Mouse (Mus musculus) gastrocnemius, adult 8-10 months (tissue): ENCODE measurements around the gene Gm10490. TPM values are rescaled to one million over a fixed set of nuclear protein-coding genes. Genes with fewer than 3 reads are reported as not detected.

ENCODE experiments used
- DNase-seq, 2 experiments: peaks; one replicate each; pipeline ENCODE4 v3.0.0; 2022; ENCODE audit warnings: low spot score in 2 of 2
- total RNA-seq, 4 experiments: library from RNA; stranded (reverse); gene quantifications; 2 replicates each; pipeline ENCODE4 v1.2.4; 2022

Gm10490 gene
- total RNA-seq, 4 experiments from 2014 or later = 0.87 to 1.5 TPM; not detected in 2

DNA sequence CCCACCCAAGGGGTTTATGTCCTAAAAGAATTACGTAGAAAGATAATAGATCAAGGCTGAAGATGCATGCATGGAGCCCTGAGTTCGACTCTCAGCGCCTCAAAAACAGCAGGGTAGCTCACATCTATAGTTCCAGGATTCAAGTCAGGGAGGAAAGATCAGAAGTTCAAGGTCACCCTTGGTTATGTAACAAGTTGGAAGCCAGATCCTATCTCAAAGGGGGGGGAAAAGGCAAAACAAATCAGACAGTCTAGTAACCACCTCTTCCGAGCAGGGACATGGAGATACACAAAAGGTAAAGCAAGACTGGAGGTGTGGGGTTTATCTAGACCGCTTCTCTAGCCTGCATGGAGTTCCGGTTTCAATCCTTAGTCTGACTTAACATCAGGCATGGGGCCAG lies 16.9 kb downstream of the Gm10490 start:
- no peak for DNase-seq

DNA sequence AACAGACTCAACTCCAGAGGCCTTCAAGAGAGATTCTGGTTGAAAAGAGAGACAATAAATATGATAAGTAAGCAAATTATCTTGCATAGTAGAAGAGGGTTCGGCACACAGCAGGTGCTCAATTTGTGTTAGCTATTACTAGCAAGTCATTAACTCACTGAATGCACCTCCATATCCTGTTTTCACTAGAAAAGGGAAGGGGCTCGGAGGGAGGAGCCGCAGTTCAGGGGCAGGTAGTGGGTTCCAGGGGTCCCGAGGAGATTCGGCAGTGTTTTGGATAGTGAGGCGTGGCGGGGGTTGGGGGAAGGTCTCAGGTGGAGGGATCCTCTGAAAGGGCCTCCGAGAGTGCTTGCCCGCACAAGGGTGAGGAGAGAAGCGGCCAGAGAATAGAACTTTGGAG lies 17.8 kb downstream of the Gm10490 start:
- DNase-seq = no peak

DNA sequence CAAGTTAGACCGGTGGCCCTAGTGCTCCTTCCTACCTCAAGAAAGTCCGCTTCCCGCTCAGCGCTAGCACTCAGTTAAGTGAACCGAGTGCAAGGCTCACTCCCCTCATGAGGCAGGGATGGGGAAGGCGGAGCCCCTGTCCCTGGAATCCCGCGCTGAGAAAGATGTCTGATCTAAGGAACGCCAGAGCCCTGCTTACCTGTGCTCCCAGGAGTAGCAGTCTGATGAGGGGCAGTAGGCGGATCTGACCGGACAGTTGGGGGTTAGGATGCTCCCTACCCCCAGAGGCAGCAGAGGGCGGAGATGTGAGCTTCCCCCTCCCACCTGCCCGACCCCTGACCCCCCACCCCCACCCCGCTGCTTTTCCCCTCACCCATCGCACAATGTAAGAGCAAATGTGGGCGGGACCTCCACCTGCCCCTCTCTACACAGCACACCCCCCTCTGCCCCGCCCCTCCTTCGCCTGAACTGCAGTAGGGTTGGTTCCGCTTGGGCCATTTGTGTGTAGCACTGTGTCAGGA lies 19.0 kb downstream of the Gm10490 start, which contains the start of gene Eras:
Gene Eras (minus strand): TSS at position 338 of the 521 bp plus-strand sequence.
- no peak for DNase-seq

DNA sequence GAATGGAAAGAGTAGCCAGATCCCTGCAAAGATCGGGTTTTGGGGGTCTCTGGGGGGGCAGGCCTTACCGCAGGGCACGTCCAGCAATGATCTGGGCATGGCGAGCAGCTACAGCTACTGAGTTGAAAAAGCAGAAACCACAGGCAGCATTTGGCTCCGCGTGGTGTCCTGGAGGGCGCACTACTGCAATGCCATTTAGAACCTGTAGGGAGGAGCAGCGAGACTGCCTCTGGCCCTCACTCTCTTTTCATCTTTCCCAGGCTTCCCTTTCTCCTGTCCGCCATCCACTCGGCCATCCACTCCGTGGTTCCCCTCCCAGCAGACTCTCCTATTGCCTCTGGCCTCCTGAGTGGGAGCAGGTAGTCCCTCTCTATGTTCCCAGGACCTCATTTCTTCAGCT lies 27.5 kb downstream of the Gm10490 start:
- no peak for DNase-seq

DNA sequence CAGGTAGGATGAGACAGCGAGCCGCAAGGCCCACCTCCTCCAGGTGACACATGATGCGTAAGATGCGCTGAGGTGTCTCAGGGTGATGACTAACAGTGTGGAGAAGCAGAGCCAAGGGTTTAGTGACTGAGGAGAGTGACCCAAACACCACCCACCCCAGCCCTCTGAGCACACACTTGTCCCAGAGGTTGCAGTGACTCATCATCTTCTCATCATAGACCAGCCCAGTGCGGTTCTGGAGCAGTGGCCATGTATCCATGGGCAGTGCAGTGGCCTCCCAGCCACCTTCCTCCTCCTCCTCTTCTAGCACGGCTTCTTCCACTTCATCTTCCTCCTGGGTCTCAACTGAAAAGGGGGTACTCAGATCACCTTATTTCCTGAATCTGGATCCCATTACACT lies 28.3 kb downstream of the Gm10490 start:
- DNase-seq = no peak

DNA sequence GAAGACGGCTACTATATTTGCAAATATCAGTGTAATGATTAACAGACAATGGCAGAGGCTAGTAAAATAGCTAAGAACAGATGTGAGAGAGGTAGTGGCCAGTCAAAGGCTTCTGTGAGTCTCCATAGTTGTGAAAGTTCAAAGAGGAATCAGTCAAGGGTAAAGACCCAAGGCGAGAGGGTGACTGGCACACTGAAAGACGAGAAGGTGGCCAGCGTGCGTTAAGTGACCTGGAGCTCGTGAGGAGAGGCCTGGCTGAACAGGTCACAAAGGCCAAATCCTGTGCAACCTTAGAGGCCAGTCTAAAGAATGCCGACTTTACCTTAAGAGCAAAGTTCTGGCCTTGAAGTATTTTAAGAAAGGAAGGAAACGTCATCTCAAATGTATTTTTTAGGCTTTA lies 36.3 kb downstream of the Gm10490 start:
- no peak for DNase-seq

DNA sequence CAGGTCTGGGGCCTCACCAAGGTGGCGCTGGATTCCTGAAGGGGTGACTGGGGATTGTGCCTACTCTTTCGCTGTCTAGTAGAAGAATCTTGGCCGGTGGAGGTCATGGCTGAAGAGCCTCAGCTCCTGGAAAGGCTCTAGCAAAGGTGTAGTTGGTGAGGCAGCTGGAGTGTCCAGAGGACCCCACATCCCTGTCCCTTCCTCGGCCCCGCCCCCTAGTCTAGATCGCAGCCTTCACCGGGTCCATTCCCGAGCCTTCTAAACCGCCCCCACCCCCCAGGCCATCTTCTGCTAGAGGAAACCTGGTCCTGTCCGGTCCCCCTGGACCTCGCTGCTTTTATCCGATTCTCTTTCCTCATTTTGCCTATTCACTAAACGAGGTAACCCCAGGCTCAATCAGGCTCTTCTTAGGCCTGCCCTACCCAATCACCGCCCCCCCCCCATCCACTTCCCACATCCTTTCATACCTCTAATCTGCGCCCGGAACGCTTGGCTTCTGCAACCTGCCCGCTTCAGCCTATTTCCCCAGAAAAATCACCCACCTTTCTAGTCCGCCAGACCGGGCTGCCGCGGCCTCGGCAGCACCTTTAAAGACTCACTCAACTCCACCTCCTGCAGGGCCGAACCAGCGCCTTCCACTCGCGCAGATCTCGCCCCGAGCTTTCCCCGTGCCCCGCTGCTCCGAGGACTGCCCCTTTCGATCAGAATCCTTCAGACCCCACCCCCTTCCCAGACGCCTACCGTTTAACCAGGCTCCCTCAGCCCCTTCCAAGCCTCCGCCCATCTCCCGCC lies 38.0 kb downstream of the Gm10490 start, which contains the start of gene Hdac6:
Gene Hdac6 (minus strand): TSS at position 782 of the 792 bp plus-strand sequence.
- DNase-seq = no peak

DNA sequence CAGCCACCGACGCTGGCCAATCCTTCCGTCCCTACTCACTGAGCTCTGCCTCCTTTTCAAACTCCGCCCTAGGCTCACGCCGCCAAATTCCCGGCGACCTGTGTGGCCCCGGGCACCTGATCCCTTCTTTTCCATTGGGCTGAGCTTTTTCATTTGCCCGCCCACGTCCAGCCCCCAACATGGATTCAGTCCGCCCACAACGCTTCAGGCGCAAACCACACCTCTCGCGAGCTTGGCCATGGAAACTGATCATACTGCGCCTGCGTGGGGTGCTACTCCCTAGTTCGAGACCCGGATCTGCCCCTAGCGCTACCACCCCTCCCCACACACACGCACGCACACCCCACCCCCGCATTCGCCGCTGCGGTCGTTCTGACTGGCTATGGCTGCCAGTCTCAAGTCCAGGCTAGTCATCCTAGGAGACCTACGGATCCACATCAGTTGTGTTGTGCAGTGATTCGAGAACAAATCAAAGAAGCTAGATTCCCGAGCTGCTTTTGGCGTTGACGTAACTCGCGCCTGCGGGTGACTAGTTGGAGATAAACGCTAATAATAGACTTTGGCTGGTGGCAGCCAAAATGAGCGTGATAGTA lies 38.7 kb downstream of the Gm10490 start:
- DNase-seq = peak; percentile 89 to 93

DNA sequence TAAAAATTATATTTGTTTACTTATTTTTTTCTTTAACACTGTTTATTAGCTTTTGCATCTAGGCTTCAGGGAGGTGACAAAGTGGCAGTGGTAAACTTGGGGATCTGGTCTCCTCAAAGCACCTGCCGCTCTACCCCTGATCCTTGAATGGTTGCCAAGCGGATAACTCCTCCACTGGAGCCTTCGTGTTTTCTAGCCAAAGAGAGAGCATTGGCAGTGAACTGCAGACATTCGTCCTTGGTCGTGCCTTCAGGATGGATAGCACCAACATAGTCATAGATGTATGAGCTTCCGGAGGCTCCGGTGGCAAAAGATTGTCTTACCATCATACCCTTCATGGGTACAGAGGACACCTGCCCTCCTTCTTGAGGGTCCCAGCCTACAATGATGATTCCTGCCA lies 40.7 kb downstream of the Gm10490 start:
- no peak for DNase-seq

DNA sequence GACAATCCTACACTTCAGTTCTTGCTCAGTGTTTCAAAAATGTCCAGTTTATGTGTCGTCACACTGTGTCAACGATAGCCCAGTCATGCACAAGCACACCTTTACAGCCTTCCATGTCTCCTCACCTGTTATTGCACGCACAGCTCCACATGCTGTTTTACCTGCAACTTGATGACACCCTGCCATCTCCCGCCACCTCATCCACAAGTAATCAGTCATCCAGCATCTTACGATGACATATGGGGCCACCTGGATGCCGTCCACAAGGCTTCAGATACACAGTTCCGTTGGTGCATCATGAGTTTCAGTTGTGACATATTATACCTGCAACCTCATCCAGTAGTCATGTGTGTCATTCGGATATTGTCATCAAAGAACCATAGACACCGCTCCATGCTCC lies 49.5 kb downstream of the Gm10490 start:
- DNase-seq = no peak

Other genes starting within 250 kb of the Gm10490 start
- gene Plp2, start 238.2 kb upstream of the Gm10490 start, total RNA-seq = 10 to 100 TPM; 29.6 to 34.3 (median 33.3) TPM
- gene Magix, start 228.3 kb upstream of the Gm10490 start, total RNA-seq = 10 to 100 TPM; 21.4 to 25.1 (median 22.7) TPM
- 10 to 100 TPM; 12.4 to 13.2 (median 12.7) TPM for gene Gpkow, start 212.4 kb upstream of the Gm10490 start, total RNA-seq
- gene Wdr45, start 195.2 kb upstream of the Gm10490 start, total RNA-seq = 10 to 100 TPM; 34.5 to 41.8 (median 37.8) TPM
- gene Gm45208, start 187.3 kb upstream of the Gm10490 start, total RNA-seq = under 1 TPM in 1 of 4 experiments, not detected in 3; 0.83 TPM
- 1 to 10 TPM; 3.6 to 4.6 (median 3.7) TPM for gene Praf2, start 181.1 kb upstream of the Gm10490 start, total RNA-seq
- gene Ccdc120, start 158.6 kb upstream of the Gm10490 start, total RNA-seq = 1 to 10 TPM in 1 of 4 experiments, under 1 TPM in 2, not detected in 1; 0.34 to 1.1 (median 0.86) TPM
- 1 to 10 TPM; 6.0 to 8.1 (median 7.6) TPM for gene Tfe3, start 147.0 kb upstream of the Gm10490 start, total RNA-seq
- 10 to 100 TPM; 15.5 to 19.4 (median 16.1) TPM for gene Gripap1, start 119.8 kb upstream of the Gm10490 start, total RNA-seq
- gene Kcnd1, start 87.3 kb upstream of the Gm10490 start, total RNA-seq = under 1 TPM; 0.05 to 0.16 (median 0.12) TPM
- 10 to 100 TPM; 13.8 to 17.8 (median 15.6) TPM for gene Otud5, start 68.2 kb upstream of the Gm10490 start, total RNA-seq
- 1 to 10 TPM; 1.1 to 3.3 (median 1.7) TPM for gene Pim2, start 31.3 kb upstream of the Gm10490 start, total RNA-seq
- 10 to 100 TPM in 2 of 4 experiments, 1 to 10 TPM in 2; 8.5 to 11.3 (median 10.2) TPM for gene Slc35a2, start 25.5 kb upstream of the Gm10490 start, total RNA-seq
- 10 to 100 TPM; 17.3 to 20.6 (median 19.3) TPM for gene Pqbp1, start 10.3 kb upstream of the Gm10490 start, total RNA-seq
- 10 to 100 TPM; 47.8 to 58.6 (median 53.9) TPM for gene Timm17b, start 10.2 kb upstream of the Gm10490 start, total RNA-seq
- gene Gm10491, start 1.7 kb upstream of the Gm10490 start, total RNA-seq = not detected
- not detected for gene Pcsk1n, start 10.3 kb downstream of the Gm10490 start, total RNA-seq
- not detected for gene Eras, start 19.1 kb downstream of the Gm10490 start, total RNA-seq
- gene Hdac6, start 38.3 kb downstream of the Gm10490 start, total RNA-seq = 1 to 10 TPM; 3.8 to 6.2 (median 4.2) TPM
- gene Gata1, start 68.5 kb downstream of the Gm10490 start, total RNA-seq = under 1 TPM in 1 of 4 experiments, not detected in 3; 0.13 TPM
- gene Glod5, start 109.0 kb downstream of the Gm10490 start, total RNA-seq = not detected
- 1 to 10 TPM; 3.5 to 5.0 (median 4.3) TPM for gene Suv39h1, start 165.2 kb downstream of the Gm10490 start, total RNA-seq
- under 1 TPM; 0.15 to 0.54 (median 0.45) TPM for gene Was, start 181.0 kb downstream of the Gm10490 start, total RNA-seq
- gene Wdr13, start 223.3 kb downstream of the Gm10490 start, total RNA-seq = 10 to 100 TPM in 2 of 4 experiments, 1 to 10 TPM in 2; 8.7 to 10.4 (median 9.6) TPM
- gene Rbm3, start 236.3 kb downstream of the Gm10490 start, total RNA-seq = 100 to 1,000 TPM in 1 of 4 experiments, 10 to 100 TPM in 3; 45.7 to 121 (median 61.8) TPM